Comparison of ENCODE assay signal across 12 mouse cellular contexts in genomic region chr7:135139153-135139612, GRCm38 (mm10).
DNase-seq lines count a peak whose midpoint lies in the region; ATAC-seq and TF ChIP-seq lines count a peak whose summit lies in the region.
"Had no signal": no experiment of that assay in that cellular context is flagged by ENCODE, and none has a peak within 500 bp of the region (broad histone marks: within the 10 kb centered on the region; RNA-seq: fewer than 3 reads in every experiment).

No protein-coding gene starts in this region.

- H3K36me3 ChIP-seq in thymus, adult 2 months (ENCODE audit: control insufficient read depth, insufficient read depth, low read length), result no peaks in the 10 kb centered on the region
- peaks cover 9% of the 10 kb centered on the region for H3K36me3 ChIP-seq in lung, embryonic 16.5 days (ENCODE audit: control insufficient read depth, insufficient read depth, low read length)

- H3K27ac ChIP-seq in thymus, adult 2 months (ENCODE audit: control insufficient read depth, insufficient read depth, low read length), result no peak overlapping the region
- H3K27ac ChIP-seq in lung, embryonic 16.5 days (ENCODE audit: low read length), result no peak overlapping the region

- no peaks in the 10 kb centered on the region for H3K4me1 ChIP-seq in thymus, adult 2 months (replicated peaks; ENCODE audit: control insufficient read depth, insufficient read depth, low read length)
- H3K4me1 ChIP-seq in lung, embryonic 16.5 days (replicated peaks; ENCODE audit: control insufficient read depth, insufficient read depth, low read length), result no peaks in the 10 kb centered on the region
- H3K4me1 ChIP-seq: megakaryocyte, embryonic 14.5 days had no signal

- DNase-seq in adrenal gland, adult 2 months, result peak; percentile 38
- no peak for DNase-seq in adrenal gland, adult 18-20 months (ENCODE audit: low spot score in 2 of 2)
- peak; percentile 12 for DNase-seq in thymus, postnatal 4 days
- no peak for DNase-seq in thymus, adult 2 months
- no peak for DNase-seq in frontal cortex, postnatal 10 days (ENCODE audit: low spot score in 2 of 2)
- DNase-seq in urinary bladder, postnatal 25 days (ENCODE audit: low spot score), result no peak
- no peak for DNase-seq in kidney, postnatal 36 days
- DNase-seq: cerebellum, adult 9-11 months; kidney, postnatal 10 days; thymus, postnatal 36 days had no signal

- no peak for TF ChIP-seq POLR2A in thymus, adult 2 months (IDR thresholded peaks at IDR 0.05; ENCODE audit: control insufficient read depth, extremely low read depth, insufficient read depth, low read length, poor library complexity)

- H3K4me2 ChIP-seq in lung, embryonic 16.5 days (ENCODE audit: low read depth, low read length), result no peak overlapping the region

- no peaks in the 10 kb centered on the region for H3K27me3 ChIP-seq in thymus, adult 2 months (ENCODE audit: control insufficient read depth, insufficient read depth, low read length)
- H3K27me3 ChIP-seq in lung, embryonic 16.5 days (ENCODE audit: control insufficient read depth, insufficient read depth, low read depth, low read length), result no peaks in the 10 kb centered on the region
- H3K27me3 ChIP-seq: megakaryocyte, embryonic 14.5 days had no signal

- TF ChIP-seq CTCF in thymus, adult 2 months (IDR thresholded peaks at IDR 0.05; ENCODE audit: borderline replicate concordance, control insufficient read depth, extremely low read depth, insufficient read depth, low read length, poor library complexity), result no peak

- 46% methylated on average over 5 of the region's 5 CpGs for WGBS in thymus, adult 2 months
- WGBS in lung, embryonic 16.5 days, result 36% methylated on average over 5 of the region's 5 CpGs

- H3K9ac ChIP-seq in lung, embryonic 16.5 days (ENCODE audit: low read length), result no peak overlapping the region

- ATAC-seq in lung, embryonic 16.5 days (ENCODE audit: low read depth), result peak; percentile 74

- no peaks in the 10 kb centered on the region for H3K9me3 ChIP-seq in lung, embryonic 16.5 days (ENCODE audit: control insufficient read depth, low read length)
- H3K9me3 ChIP-seq: megakaryocyte, embryonic 14.5 days had no signal

- H3K4me3 ChIP-seq in thymus, adult 2 months (ENCODE audit: control insufficient read depth, insufficient read depth, low read length), result no peak overlapping the region
- H3K4me3 ChIP-seq in lung, embryonic 16.5 days (ENCODE audit: low read length), result no peak overlapping the region
- H3K4me3 ChIP-seq: megakaryocyte, embryonic 14.5 days had no signal

Comparison
In these comparisons a context has a peak if more than half of its experiments do, and no peak if none do; other contexts are left out.
1. DNase-seq: peak in adrenal gland, adult 2 months (single experiment) and thymus, postnatal 4 days (single experiment); none in adrenal gland, adult 18-20 months (0 of 2), thymus, adult 2 months (single experiment), frontal cortex, postnatal 10 days (0 of 2), urinary bladder, postnatal 25 days (single experiment) and kidney, postnatal 36 days (0 of 2).